Mouse (Mus musculus) stomach, postnatal 0 days (tissue): ENCODE data around the gene Rfesd.

Source experiments
- CTCF ChIP-seq: IDR thresholded peaks from 2 replicates; pipeline ENCODE4 v1.5.1; 2016; ENCODE audit warnings: antibody characterized with exemption, low read depth, mild to moderate bottlenecking, moderate library complexity
- EP300 ChIP-seq: optimal IDR thresholded peaks from 2 replicates; pipeline ENCODE3; 2016; ENCODE audit warnings: antibody characterized with exemption

DNA sequence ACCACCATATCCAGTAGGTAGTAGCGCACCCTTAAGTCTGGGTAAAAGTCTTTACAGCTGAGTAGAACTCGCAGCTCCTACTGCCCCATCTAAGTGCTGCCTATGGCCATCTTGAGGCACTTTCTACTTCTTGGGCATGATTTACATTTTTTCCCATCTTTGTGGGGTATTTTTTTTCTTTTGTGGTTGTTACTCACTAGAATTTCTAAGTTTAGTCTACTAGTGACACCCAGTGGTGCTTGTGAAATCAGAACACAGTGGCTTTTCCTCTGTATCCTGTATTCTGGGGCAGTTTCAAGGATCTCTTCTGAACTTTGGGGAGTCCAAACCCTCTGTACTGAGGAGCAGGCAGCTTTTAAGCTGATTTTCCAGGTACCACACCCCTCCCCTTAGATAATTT, 3.3 kb upstream of the Rfesd start:
- TF ChIP-seq CTCF (peak; percentile 61), EP300 (no peak)
